Mouse (Mus musculus) G1E (cell line): ENCODE measurements at regions not wholly inside any gene's neighbourhood (a gene's known extent, or its start where the extent isn't known, plus 50 kb on each side); places are given as distances from the start of the nearest gene placed in this dataset.

Source experiments
- ATAC-seq: 2 replicates; pipeline ENCODE4 v1.8.0; 2016; ENCODE audit warnings: mild to moderate bottlenecking; ENCODE audit not compliant: insufficient number of reproducible peaks, poor library complexity, low FRiP score, severe bottlenecking; ENCODE audit errors: extremely low read depth
- DNase-seq: peaks from one replicate; pipeline ENCODE4 v3.0.0; 2012; ENCODE audit warnings: low spot score
- H3K27me3 ChIP-seq: 2 replicates; pipeline ENCODE4 v1.6.1; 2012; ENCODE audit warnings: mild to moderate bottlenecking, low read length, inconsistent platforms; ENCODE audit not compliant: insufficient read depth
- H3K36me3 ChIP-seq: replicated peaks from 2 replicates; pipeline ENCODE3; 2012; ENCODE audit warnings: mild to moderate bottlenecking, inconsistent platforms
- H3K4me1 ChIP-seq: 2 replicates; pipeline ENCODE4 v1.6.1; 2012; ENCODE audit warnings: low read depth, low read length, inconsistent platforms, mixed read lengths; ENCODE audit not compliant: insufficient read depth
- H3K4me3 ChIP-seq: 2 replicates; pipeline ENCODE4 v1.5.1; 2012; ENCODE audit warnings: low read depth, mild to moderate bottlenecking, inconsistent platforms, low read length, moderate library complexity, mixed read lengths
- H3K9me3 ChIP-seq: replicated peaks from 2 replicates; pipeline ENCODE4 v1.6.1; 2012; ENCODE audit warnings: inconsistent platforms
- CTCF ChIP-seq: IDR thresholded peaks from 2 replicates; pipeline ENCODE4 v1.5.1; 2012; ENCODE audit warnings: low read depth, low read length, inconsistent platforms, mixed read lengths
- GATA1 ChIP-seq: IDR thresholded peaks from 2 replicates; pipeline ENCODE4 v1.6.1; 2012; ENCODE audit warnings: borderline replicate concordance, low read length, inconsistent platforms, mixed read lengths
- GATA2 ChIP-seq: IDR thresholded peaks from 2 replicates; pipeline ENCODE4 v1.6.1; 2012; ENCODE audit warnings: low read depth, low read length, inconsistent platforms, borderline replicate concordance
- POLR2AphosphoS5 ChIP-seq: IDR thresholded peaks from 2 replicates; pipeline ENCODE4 v1.6.1; 2012; ENCODE audit warnings: low read depth, low read length, inconsistent platforms; ENCODE audit not compliant: insufficient replicate concordance
- TAL1 ChIP-seq: conservative IDR thresholded peaks from 2 replicates; pipeline ENCODE4 v1.6.1; 2012; ENCODE audit warnings: low read depth, low read length, inconsistent platforms, mixed read lengths

DNA sequence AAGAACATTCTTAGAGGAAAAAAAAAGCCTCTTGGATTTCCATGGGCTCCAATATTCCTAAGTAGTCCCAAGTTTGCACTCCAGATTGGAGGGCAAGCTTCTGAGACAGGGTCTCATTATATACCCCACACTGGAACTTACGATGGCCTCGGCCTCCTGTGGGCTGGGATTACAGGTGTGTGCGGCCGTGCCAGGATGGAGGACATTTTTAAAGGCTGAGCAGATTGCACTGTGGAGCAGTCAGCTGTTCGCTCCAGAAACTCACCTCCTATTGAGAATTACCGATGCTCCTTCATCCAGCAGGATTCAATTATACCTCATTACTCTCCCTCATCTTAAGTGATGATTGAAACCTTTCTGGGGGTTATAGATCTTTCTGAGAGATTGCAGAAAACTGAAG is 53.3 kb upstream of the Zc3h12a start:
- TF ChIP-seq GATA2 (no peak), POLR2AphosphoS5 (no peak)
- ATAC-seq (no peak), DNase-seq (no peak)
- Histone ChIP-seq H3K36me3 (no peaks in the 10 kb centered on the region), H3K4me1 (no peaks in the 10 kb centered on the region; the same call in 1 of the 2 replicates), H3K9me3 (peaks cover 60% of the 10 kb centered on the region), H3K27me3 (no peaks in the 10 kb centered on the region), H3K4me3 (no peak overlapping the region)

GRCm38 (mm10) chr4:125178552-125178951 is 50.9 kb upstream of the Zc3h12a start:
- Histone ChIP-seq H3K36me3 (no peaks in the 10 kb centered on the region), H3K4me3 (no peak overlapping the region), H3K4me1 (no peaks in the 10 kb centered on the region; the same call in 1 of the 2 replicates), H3K27me3 (no peaks in the 10 kb centered on the region), H3K9me3 (peaks cover 61% of the 10 kb centered on the region)
- no peak for ATAC-seq
- TF ChIP-seq GATA1, result no peak
- TF ChIP-seq CTCF, result no peak
- no peak for TF ChIP-seq POLR2AphosphoS5
- TF ChIP-seq TAL1, result no peak
- TF ChIP-seq GATA2, result no peak
- no peak for DNase-seq

DNA sequence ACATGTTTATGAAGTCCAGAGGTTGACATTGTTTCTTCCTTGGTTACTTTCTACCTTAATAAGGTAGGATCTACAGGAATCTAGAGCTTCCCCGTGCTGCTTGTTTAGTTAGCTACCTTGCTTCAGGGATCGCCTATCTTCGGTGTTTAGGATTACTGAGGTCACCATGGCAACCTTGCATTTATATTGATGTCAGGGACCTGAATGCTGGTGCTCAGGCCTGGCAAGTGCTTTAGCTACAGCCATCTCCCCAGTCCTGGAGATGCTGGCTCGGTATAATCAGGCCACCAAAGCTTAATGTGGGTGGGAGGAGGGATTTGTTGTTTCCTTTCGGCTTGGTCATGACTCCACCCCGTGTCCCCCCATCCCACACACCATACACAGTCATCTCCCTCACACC is 50.0 kb upstream of the Zc3h12a start:
- ATAC-seq (no peak), DNase-seq (no peak)
- Histone ChIP-seq H3K4me3 (no peak overlapping the region), H3K36me3 (no peaks in the 10 kb centered on the region), H3K4me1 (no peaks in the 10 kb centered on the region), H3K9me3 (peaks cover 59% of the 10 kb centered on the region), H3K27me3 (no peaks in the 10 kb centered on the region)
- TF ChIP-seq POLR2AphosphoS5 (no peak), CTCF (no peak), TAL1 (no peak), GATA1 (no peak)
